23 mouse cellular contexts compared by ENCODE assay signal in the genomic region with DNA sequence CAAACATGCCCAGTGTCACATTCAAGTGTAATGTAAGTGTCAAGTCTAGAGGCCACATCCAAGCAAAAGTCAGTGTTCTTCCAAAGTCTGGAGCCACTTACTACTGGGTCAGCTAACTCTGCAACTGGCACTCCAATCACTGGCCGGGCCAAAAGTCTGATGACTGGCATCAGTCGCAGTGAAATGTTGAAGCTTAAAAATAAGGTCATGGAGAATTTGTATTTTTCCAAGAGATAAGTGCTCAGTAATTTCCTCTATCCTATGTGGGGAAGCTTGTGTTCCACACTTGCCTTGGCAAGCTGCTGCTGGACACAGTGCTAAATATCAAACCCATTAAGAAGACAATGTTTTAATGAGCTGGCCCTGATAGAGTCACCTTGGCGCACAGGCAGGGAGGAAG. TPM values are rescaled to one million over a fixed set of nuclear protein-coding genes. Genes with fewer than 3 reads are reported as not detected.
DNase-seq lines count a peak whose midpoint lies in the region; ATAC-seq lines count a peak whose summit lies in the region.
"Had no signal": no experiment of that assay in that cellular context is flagged by ENCODE, and none has a peak within 500 bp of the region (broad histone marks: within the 10 kb centered on the region; RNA-seq: fewer than 3 reads in every experiment).

No protein-coding gene starts in this region.

- 95% methylated on average over 3 of the region's 3 CpGs for WGBS in forebrain, embryonic 11.5 days
- 89% methylated on average over 3 of the region's 3 CpGs for WGBS in forebrain, embryonic 13.5 days
- WGBS in hindbrain, embryonic 15.5 days: 82% methylated on average over 3 of the region's 3 CpGs
- WGBS in hindbrain, embryonic 14.5 days: 82% methylated on average over 3 of the region's 3 CpGs
- WGBS in midbrain, embryonic 16.5 days: 89% methylated on average over 3 of the region's 3 CpGs
- WGBS in midbrain, embryonic 11.5 days: 92% methylated on average over 3 of the region's 3 CpGs

- H3K27ac ChIP-seq in forebrain, embryonic 11.5 days (ENCODE audit: low read depth, low read length): no peak overlapping the region
- H3K27ac ChIP-seq in forebrain, embryonic 13.5 days: no peak overlapping the region
- peak overlapping the region; percentile 49 for H3K27ac ChIP-seq in hindbrain, embryonic 15.5 days (replicated peaks)
- H3K27ac ChIP-seq in hindbrain, embryonic 14.5 days: no peak overlapping the region
- H3K27ac ChIP-seq in midbrain, embryonic 16.5 days (ENCODE audit: low read length): peak overlapping the region; percentile 38; the same call in 1 of the 2 replicates
- no peak overlapping the region for H3K27ac ChIP-seq in midbrain, embryonic 11.5 days (ENCODE audit: low read depth, low read length)
- H3K27ac ChIP-seq: embryonic facial prominence, embryonic 12.5 days; forebrain, embryonic 15.5 days; heart, embryonic 15.5 days had no signal

- no peak overlapping the region for H3K4me3 ChIP-seq in forebrain, embryonic 11.5 days (ENCODE audit: low read depth, low read length)
- H3K4me3 ChIP-seq in forebrain, embryonic 13.5 days: no peak overlapping the region
- no peak overlapping the region for H3K4me3 ChIP-seq in hindbrain, embryonic 15.5 days
- H3K4me3 ChIP-seq in hindbrain, embryonic 14.5 days (replicated peaks; ENCODE audit: low read length): no peak overlapping the region
- no peak overlapping the region for H3K4me3 ChIP-seq in midbrain, embryonic 16.5 days (ENCODE audit: low read depth, low read length)
- no peak overlapping the region for H3K4me3 ChIP-seq in midbrain, embryonic 11.5 days (ENCODE audit: low read depth, low read length)
- H3K4me3 ChIP-seq: embryonic facial prominence, embryonic 12.5 days; erythroblast, embryonic 14.5 days; forebrain, embryonic 15.5 days; heart, embryonic 15.5 days had no signal

- no peaks in the 10 kb centered on the region for H3K27me3 ChIP-seq in forebrain, embryonic 11.5 days (ENCODE audit: control insufficient read depth, insufficient read depth, low read length)
- H3K27me3 ChIP-seq in forebrain, embryonic 13.5 days: no peaks in the 10 kb centered on the region
- H3K27me3 ChIP-seq in hindbrain, embryonic 15.5 days: no peaks in the 10 kb centered on the region
- no peaks in the 10 kb centered on the region for H3K27me3 ChIP-seq in hindbrain, embryonic 14.5 days (ENCODE audit: control insufficient read depth, insufficient read depth, low read length)
- no peaks in the 10 kb centered on the region for H3K27me3 ChIP-seq in midbrain, embryonic 16.5 days (ENCODE audit: control insufficient read depth, insufficient read depth, low read depth, low read length)
- no peaks in the 10 kb centered on the region; the same call in 1 of the 2 replicates for H3K27me3 ChIP-seq in midbrain, embryonic 11.5 days (ENCODE audit: control insufficient read depth, insufficient read depth, low read length)
- H3K27me3 ChIP-seq: embryonic facial prominence, embryonic 12.5 days; forebrain, embryonic 15.5 days; heart, embryonic 15.5 days; Patski had no signal

- no peak overlapping the region for H3K4me2 ChIP-seq in forebrain, embryonic 11.5 days (ENCODE audit: low read depth, low read length, severe bottlenecking)
- no peak overlapping the region for H3K4me2 ChIP-seq in forebrain, embryonic 13.5 days
- H3K4me2 ChIP-seq in hindbrain, embryonic 15.5 days: no peak overlapping the region
- no peak overlapping the region for H3K4me2 ChIP-seq in hindbrain, embryonic 14.5 days (replicated peaks)
- no peak overlapping the region for H3K4me2 ChIP-seq in midbrain, embryonic 16.5 days (ENCODE audit: low read length)
- no peak overlapping the region for H3K4me2 ChIP-seq in midbrain, embryonic 11.5 days
- H3K4me2 ChIP-seq: embryonic facial prominence, embryonic 12.5 days; forebrain, embryonic 15.5 days; heart, embryonic 15.5 days had no signal

- H3K9ac ChIP-seq in forebrain, embryonic 11.5 days (ENCODE audit: low read length): no peak overlapping the region
- H3K9ac ChIP-seq in forebrain, embryonic 13.5 days: no peak overlapping the region
- H3K9ac ChIP-seq in hindbrain, embryonic 15.5 days: no peak overlapping the region
- no peak overlapping the region for H3K9ac ChIP-seq in hindbrain, embryonic 14.5 days
- no peak overlapping the region for H3K9ac ChIP-seq in midbrain, embryonic 16.5 days (ENCODE audit: low read depth, low read length)
- no peak overlapping the region for H3K9ac ChIP-seq in midbrain, embryonic 11.5 days (ENCODE audit: low read length)
- H3K9ac ChIP-seq: embryonic facial prominence, embryonic 12.5 days; forebrain, embryonic 15.5 days; heart, embryonic 15.5 days had no signal

- DNase-seq in adrenal gland, adult 2 months: peak; percentile 36
- no peak for DNase-seq in adrenal gland, postnatal 14 days
- peak; percentile 29 for DNase-seq in forebrain, embryonic 11.5 days (ENCODE audit: low spot score)
- DNase-seq in hindbrain, embryonic 14.5 days (ENCODE audit: low spot score): no peak
- DNase-seq in midbrain, embryonic 11.5 days (ENCODE audit: low spot score, missing footprints): no peak
- DNase-seq: cerebellum, adult 11 months; kidney, adult 2 months; kidney, postnatal 10 days; lung, adult 18-20 months; lung, postnatal 14 days; spleen, adult 18-20 months; thymus, adult 18-20 months; thymus, postnatal 4 days had no signal

- H3K36me3 ChIP-seq in forebrain, embryonic 11.5 days (ENCODE audit: control insufficient read depth, insufficient read depth, low read length): no peaks in the 10 kb centered on the region; the same call in 1 of the 2 replicates
- H3K36me3 ChIP-seq in forebrain, embryonic 13.5 days (ENCODE audit: poor library complexity, severe bottlenecking): peaks cover 17% of the 10 kb centered on the region
- peaks cover 3% of the 10 kb centered on the region; the same call in 1 of the 2 replicates for H3K36me3 ChIP-seq in hindbrain, embryonic 15.5 days
- H3K36me3 ChIP-seq in hindbrain, embryonic 14.5 days (replicated peaks; ENCODE audit: control insufficient read depth, insufficient read depth): no peaks in the 10 kb centered on the region
- no peaks in the 10 kb centered on the region for H3K36me3 ChIP-seq in midbrain, embryonic 16.5 days (ENCODE audit: control insufficient read depth, insufficient read depth, low read length)
- no peaks in the 10 kb centered on the region for H3K36me3 ChIP-seq in midbrain, embryonic 11.5 days (ENCODE audit: control insufficient read depth, insufficient read depth, low read length)

- ATAC-seq in forebrain, embryonic 11.5 days (replicated peaks; ENCODE audit: low FRiP score): no peak
- ATAC-seq in forebrain, embryonic 13.5 days: no peak
- ATAC-seq in hindbrain, embryonic 15.5 days (ENCODE audit: low FRiP score, low read depth): no peak
- no peak for ATAC-seq in hindbrain, embryonic 14.5 days (ENCODE audit: low FRiP score)
- no peak for ATAC-seq in midbrain, embryonic 16.5 days
- no peak for ATAC-seq in midbrain, embryonic 11.5 days (ENCODE audit: low FRiP score)
- ATAC-seq: CD4-positive, CD25-positive, alpha-beta regulatory T cell, adult 4 months; forebrain, embryonic 15.5 days; inflammation-experienced regulatory T-cells, adult 6 months; Patski had no signal

- no peaks in the 10 kb centered on the region for H3K9me3 ChIP-seq in forebrain, embryonic 11.5 days (ENCODE audit: control insufficient read depth, low read length)
- H3K9me3 ChIP-seq in forebrain, embryonic 13.5 days (replicated peaks): no peaks in the 10 kb centered on the region
- no peaks in the 10 kb centered on the region for H3K9me3 ChIP-seq in hindbrain, embryonic 15.5 days
- H3K9me3 ChIP-seq in hindbrain, embryonic 14.5 days (ENCODE audit: control insufficient read depth, low read length): no peaks in the 10 kb centered on the region
- no peaks in the 10 kb centered on the region for H3K9me3 ChIP-seq in midbrain, embryonic 16.5 days (replicated peaks; ENCODE audit: control insufficient read depth, low read length, poor library complexity, severe bottlenecking)
- H3K9me3 ChIP-seq in midbrain, embryonic 11.5 days (ENCODE audit: control insufficient read depth, low read length): no peaks in the 10 kb centered on the region
- H3K9me3 ChIP-seq: embryonic facial prominence, embryonic 12.5 days; forebrain, embryonic 15.5 days; heart, embryonic 15.5 days had no signal

- H3K4me1 ChIP-seq in forebrain, embryonic 11.5 days (replicated peaks; ENCODE audit: control insufficient read depth, insufficient read depth, low read length): peaks cover 18% of the 10 kb centered on the region
- peaks cover 70% of the 10 kb centered on the region for H3K4me1 ChIP-seq in forebrain, embryonic 13.5 days
- H3K4me1 ChIP-seq in hindbrain, embryonic 15.5 days (replicated peaks): peaks cover 46% of the 10 kb centered on the region
- peaks cover 47% of the 10 kb centered on the region for H3K4me1 ChIP-seq in hindbrain, embryonic 14.5 days (replicated peaks; ENCODE audit: control insufficient read depth, insufficient read depth, low read length)
- H3K4me1 ChIP-seq in midbrain, embryonic 16.5 days (ENCODE audit: control insufficient read depth, insufficient read depth, low read length): peaks cover 38% of the 10 kb centered on the region
- peaks cover 28% of the 10 kb centered on the region for H3K4me1 ChIP-seq in midbrain, embryonic 11.5 days (ENCODE audit: control insufficient read depth, insufficient read depth, low read length)

RNA-seq across cellular contexts. Expression of a gene that starts 30.3 kb away (rescaled TPM):
- 100 to 1,000 TPM; 278 to 283 TPM for total RNA-seq in adrenal gland, adult 2 months (2021)
- polyA plus RNA-seq in adrenal gland, adult 2 months (2012; rRNA removed): 25.0 and 29.1 TPM in 2 replicates
- total RNA-seq in adrenal gland, postnatal 14 days (2021): 261 and 270 TPM in 2 replicates
- 333 and 341 TPM in 2 replicates for polyA plus RNA-seq in forebrain, embryonic 11.5 days (2014; fragmentation: Nextera tagmentation; extraction: Ambion mirVana)
- 348 and 354 TPM in 2 replicates for polyA plus RNA-seq in forebrain, embryonic 13.5 days (2015; fragmentation: Nextera tagmentation; extraction: Ambion mirVana)
- polyA plus RNA-seq in hindbrain, embryonic 15.5 days (2015; fragmentation: Nextera tagmentation; extraction: Ambion mirVana): 269 and 274 TPM in 2 replicates
- polyA plus RNA-seq in hindbrain, embryonic 14.5 days (2014; fragmentation: Nextera tagmentation; extraction: Ambion mirVana): 291 and 305 TPM in 2 replicates
- polyA plus RNA-seq in midbrain, embryonic 16.5 days (2015; fragmentation: Nextera tagmentation; extraction: Ambion mirVana): 260 and 275 TPM in 2 replicates
- polyA plus RNA-seq in midbrain, embryonic 11.5 days (2014; fragmentation: Nextera tagmentation; extraction: Ambion mirVana): 345 and 351 TPM in 2 replicates

Comparison
In these comparisons a context has a peak if more than half of its experiments do, and no peak if none do; other contexts are left out.
1. DNase-seq: peak in adrenal gland, adult 2 months (single experiment) and forebrain, embryonic 11.5 days (single experiment); none in adrenal gland, postnatal 14 days (single experiment), hindbrain, embryonic 14.5 days (single experiment) and midbrain, embryonic 11.5 days (single experiment).
2. H3K27ac ChIP-seq: peak in hindbrain, embryonic 15.5 days (single experiment) and midbrain, embryonic 16.5 days (single experiment); none in forebrain, embryonic 11.5 days (single experiment), forebrain, embryonic 13.5 days (single experiment), hindbrain, embryonic 14.5 days (single experiment) and midbrain, embryonic 11.5 days (single experiment).